Mouse (Mus musculus): Measurements from ENCODE around the gene Kctd11.

- no peak for TF ChIP-seq CTCF (IDR thresholded peaks at IDR 0.05; ENCODE audit: borderline replicate concordance, insufficient read depth, low read length)
- TF ChIP-seq POLR2A (IDR thresholded peaks at IDR 0.05; ENCODE audit: low read depth, low read length): no peak
These were observed 30.5 kb upstream of the Kctd11 start for GRCm38 (mm10) chr11:69911701-69912100.

Measured in embryonic fibroblast, embryonic 13.5 days (primary cell).